Mouse (Mus musculus) testis, adult 2 months (tissue): ENCODE data around the gene Ly9. TPM values are rescaled to one million over a fixed set of nuclear protein-coding genes. Genes with fewer than 3 reads are reported as not detected.
A peak's percentile ranks its signal among the peaks of the same experiment; 100 is the strongest.

Experiments used
- H3K27ac ChIP-seq: fragments of 200-500 bp; 2 replicates; pipeline ENCODE4 v1.5.1; 2012; ENCODE audit warnings: low read depth, low read length; ENCODE audit not compliant: control insufficient read depth, insufficient read depth
- H3K27me3 ChIP-seq: fragments of 200-500 bp; 2 replicates; pipeline ENCODE4 v1.6.1; 2012; ENCODE audit warnings: mild to moderate bottlenecking, low read length, moderate library complexity; ENCODE audit not compliant: control insufficient read depth, insufficient read depth
- H3K36me3 ChIP-seq: fragments of 200-500 bp; 2 replicates; pipeline ENCODE4 v1.6.1; 2012; ENCODE audit warnings: mild to moderate bottlenecking, low read length; ENCODE audit not compliant: control insufficient read depth, insufficient read depth
- H3K4me1 ChIP-seq: fragments of 200-500 bp; 2 replicates; pipeline ENCODE4 v1.6.1; 2012; ENCODE audit warnings: low read length; ENCODE audit not compliant: control insufficient read depth, insufficient read depth
- H3K4me3 ChIP-seq: fragments of 200-500 bp; 2 replicates; pipeline ENCODE4 v1.5.1; 2012; ENCODE audit warnings: low read depth, mild to moderate bottlenecking, low read length, moderate library complexity, mixed read lengths; ENCODE audit not compliant: control insufficient read depth
- CTCF ChIP-seq: fragments of 200-500 bp; IDR thresholded peaks from 2 replicates; pipeline ENCODE4 v1.5.1; 2012; ENCODE audit warnings: low read depth, mild to moderate bottlenecking, inconsistent platforms, low read length, moderate library complexity; ENCODE audit not compliant: control insufficient read depth, insufficient read depth, insufficient replicate concordance
- POLR2A ChIP-seq: fragments of 200-500 bp; IDR thresholded peaks from 2 replicates; pipeline ENCODE4 v1.6.1; 2012; ENCODE audit warnings: low read depth, mild to moderate bottlenecking, inconsistent platforms, low read length, moderate library complexity; ENCODE audit not compliant: control insufficient read depth
- polyA plus RNA-seq: library from polyadenylated mRNA; depleted of rRNA; stranded (reverse); fragments of >200 nt; gene quantifications from 2 replicates; pipeline ENCODE4 v1.2.3, GENCODE M21; 2012; rRNA removed

Ly9 gene
- 0.81 and 0.84 TPM in 2 replicates for polyA plus RNA-seq

- H3K27me3 ChIP-seq, result no peaks in the 10 kb centered on the region
- TF ChIP-seq CTCF (no peak), POLR2A (no peak)
- H3K4me1 ChIP-seq, result no peaks in the 10 kb centered on the region
- no peak within 1 kb of the TSS for H3K27ac ChIP-seq
- no peak within 1 kb of the TSS for H3K4me3 ChIP-seq
- H3K36me3 ChIP-seq, result no peaks in the 10 kb centered on the region
These were observed at the start of gene Ly9 for GRCm38 (mm10) chr1:171607176-171607575. Gene Ly9, minus strand, starts transcription at chr1:171607410.

- Histone ChIP-seq H3K27me3 (no peaks in the 10 kb centered on the region), H3K36me3 (no peaks in the 10 kb centered on the region; the same call in 1 of the 2 replicates), H3K4me1 (peaks cover 3% of the 10 kb centered on the region), H3K4me3 (peak within 1 kb of the TSS; percentile 76), H3K27ac (peak within 1 kb of the TSS; percentile 69; the same call in 1 of the 2 replicates)
- TF ChIP-seq CTCF (no peak), POLR2A (no peak; the same call in 1 of the 2 replicates)
These were observed 45.5 kb upstream of the Ly9 start, which contains the start of gene Slamf7 for GRCm38 (mm10) chr1:171652734-171653133. Gene Slamf7, minus strand, starts transcription at chr1:171653035.

DNA sequence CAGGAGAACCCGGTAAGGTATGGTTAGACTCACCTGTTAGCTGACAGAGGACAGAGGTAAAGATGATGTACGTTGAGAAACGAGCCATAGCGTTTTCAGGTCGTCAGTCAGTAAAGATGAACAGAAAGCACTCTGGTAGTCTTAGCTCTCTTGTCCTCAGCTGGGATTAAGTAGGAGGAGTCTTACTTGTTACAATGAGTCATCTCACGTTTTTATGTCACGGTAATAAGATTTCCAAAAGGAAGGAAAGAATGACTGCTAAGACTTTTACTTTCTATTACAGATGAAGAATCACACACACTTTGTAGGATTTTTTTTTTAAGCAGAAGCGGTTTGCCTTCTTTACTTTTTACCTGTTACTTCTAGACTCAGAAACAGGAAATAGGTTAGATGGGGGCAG is 41.6 kb upstream of the Ly9 start:
- H3K4me1 ChIP-seq, result peaks cover 3% of the 10 kb centered on the region
- no peaks in the 10 kb centered on the region; the same call in 1 of the 2 replicates for H3K36me3 ChIP-seq
- TF ChIP-seq POLR2A, result no peak
- TF ChIP-seq CTCF, result no peak
- H3K27me3 ChIP-seq, result no peaks in the 10 kb centered on the region
- no peak overlapping the region for H3K4me3 ChIP-seq
- no peak overlapping the region for H3K27ac ChIP-seq

DNA sequence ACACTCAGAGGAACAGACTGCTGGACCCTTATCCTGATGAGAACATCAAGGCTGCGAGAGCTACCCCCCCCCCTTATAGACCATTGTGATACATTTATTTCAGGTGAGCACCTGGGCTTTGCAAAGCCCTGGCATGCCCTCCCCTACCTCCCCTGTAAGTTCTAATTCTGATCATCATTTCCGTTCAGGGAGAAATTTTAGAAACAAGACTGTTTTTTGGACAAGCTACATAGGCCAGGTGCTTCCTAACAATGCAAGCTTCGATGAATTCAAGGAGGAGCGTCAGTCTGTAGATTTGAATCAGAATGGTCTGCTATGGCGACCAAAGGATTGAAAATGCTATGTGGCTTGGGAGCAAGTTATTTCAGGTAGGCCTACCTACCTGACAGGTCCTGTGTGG is 40.5 kb upstream of the Ly9 start:
- H3K36me3 ChIP-seq, result no peaks in the 10 kb centered on the region; the same call in 1 of the 2 replicates
- H3K27me3 ChIP-seq, result no peaks in the 10 kb centered on the region
- TF ChIP-seq POLR2A, result no peak
- TF ChIP-seq CTCF, result no peak
- no peak overlapping the region for H3K4me3 ChIP-seq
- no peak overlapping the region for H3K27ac ChIP-seq
- peaks cover 2% of the 10 kb centered on the region for H3K4me1 ChIP-seq

DNA sequence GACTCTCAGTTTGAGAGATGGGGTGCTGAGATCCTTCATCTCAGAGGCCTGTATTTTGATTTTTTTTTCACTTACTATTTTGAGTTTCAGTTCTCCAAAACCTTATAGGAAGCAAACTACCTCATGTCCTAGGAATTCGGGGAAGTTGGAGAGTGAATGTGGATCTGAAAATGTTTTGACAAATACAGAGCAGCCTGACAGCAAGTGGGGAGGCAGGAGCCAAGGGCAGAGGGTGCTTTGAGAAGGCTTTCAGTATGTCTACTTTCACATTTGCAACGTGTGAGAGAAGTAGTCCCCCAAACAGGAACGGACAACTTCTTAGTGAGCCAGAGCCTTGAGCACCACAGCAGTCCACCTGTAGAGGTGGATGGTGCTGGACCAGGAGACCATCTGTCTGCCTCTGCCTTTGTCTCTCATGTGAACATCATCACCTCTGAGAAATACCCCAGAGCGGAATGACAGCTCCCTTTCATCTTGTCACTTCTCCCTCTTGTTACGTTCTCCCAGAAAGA is 39.3 kb upstream of the Ly9 start:
- Histone ChIP-seq H3K36me3 (no peaks in the 10 kb centered on the region; the same call in 1 of the 2 replicates), H3K27ac (no peak overlapping the region), H3K27me3 (no peaks in the 10 kb centered on the region), H3K4me1 (no peaks in the 10 kb centered on the region), H3K4me3 (no peak overlapping the region)
- TF ChIP-seq CTCF (no peak), POLR2A (no peak)

- H3K4me3 ChIP-seq, result no peak overlapping the region
- H3K27ac ChIP-seq, result no peak overlapping the region
- H3K36me3 ChIP-seq, result no peaks in the 10 kb centered on the region
- no peaks in the 10 kb centered on the region for H3K4me1 ChIP-seq
- TF ChIP-seq CTCF (no peak), POLR2A (no peak)
- H3K27me3 ChIP-seq, result no peaks in the 10 kb centered on the region
These were observed 36.4 kb upstream of the Ly9 start for GRCm38 (mm10) chr1:171643612-171644011.

- no peaks in the 10 kb centered on the region for H3K4me1 ChIP-seq
- TF ChIP-seq POLR2A, result no peak
- no peak for TF ChIP-seq CTCF
- H3K27me3 ChIP-seq, result no peaks in the 10 kb centered on the region
- H3K27ac ChIP-seq, result no peak overlapping the region
- H3K36me3 ChIP-seq, result no peaks in the 10 kb centered on the region
- no peak overlapping the region for H3K4me3 ChIP-seq
These were observed 33.6 kb upstream of the Ly9 start for GRCm38 (mm10) chr1:171640796-171641195.
